ENCODE assay signal across 18 mouse cellular contexts in genomic region chr13:58558216-58558615, GRCm38 (mm10). TPM values are rescaled to one million over a fixed set of nuclear protein-coding genes. Genes with fewer than 3 reads are reported as not detected.
DNase-seq lines count a peak whose midpoint lies in the region; ATAC-seq lines count a peak whose summit lies in the region.
"Had no signal": no experiment of that assay in that cellular context is flagged by ENCODE, and none has a peak within 500 bp of the region (broad histone marks: within the 10 kb centered on the region; RNA-seq: fewer than 3 reads in every experiment).

No protein-coding gene starts in this region.

- DNase-seq in layer of hippocampus, adult 11-12 months (ENCODE audit: low spot score): peak; percentile 61
- DNase-seq in layer of hippocampus, adult 9-10 months (ENCODE audit: low spot score): no peak
- DNase-seq in layer of hippocampus, postnatal 36 days: peak; percentile 57
- DNase-seq in right cerebral cortex, postnatal 25 days: peak; percentile 54
- DNase-seq in cerebellum, postnatal 10 days: no peak
- no peak for DNase-seq in gastrocnemius, postnatal 25 days
- DNase-seq: adrenal gland, adult 2 months; cerebellum, adult 2 months; heart, adult 11 months; lung, postnatal 14 days had no signal

- peak; percentile 89 for ATAC-seq in frontal cortex, adult (ENCODE audit: low TSS enrichment)
- no peak for ATAC-seq in activated CD4-positive, CD25-positive, alpha-beta regulatory T cell, adult 4 months

RNA-seq across cellular contexts. Expression of gene Slc28a3, which starts 52.5 kb away (rescaled TPM):
- under 1 TPM; 0.15 TPM for total RNA-seq in layer of hippocampus, postnatal 36 days (2021)
- not detected for total RNA-seq in gastrocnemius, postnatal 25 days (2021)
- polyA plus RNA-seq in activated CD4-positive, CD25-positive, alpha-beta regulatory T cell, adult 4 months (2017; shearing (Covaris generic)): under 1 TPM in 1 of 2 experiments, not detected in 1; 0.21 TPM
- total RNA-seq: adrenal gland, adult 2 months; megakaryocyte-erythroid progenitor cell, adult 5-6 weeks; monocyte, adult 5-6 weeks had no signal
- polyA plus RNA-seq: heart, embryonic 16.5 days; hindbrain, embryonic 12.5 days; kidney, postnatal 0 days; neural tube, embryonic 14.5 days had no signal

Comparison
In these comparisons a context has a peak if more than half of its experiments do, and no peak if none do; other contexts are left out.
1. DNase-seq: peak in layer of hippocampus, adult 11-12 months (single experiment), layer of hippocampus, postnatal 36 days (2 of 2) and right cerebral cortex, postnatal 25 days (single experiment); none in layer of hippocampus, adult 9-10 months (single experiment), cerebellum, postnatal 10 days (0 of 2) and gastrocnemius, postnatal 25 days (single experiment).